Mouse (Mus musculus) lung, postnatal 14 days (tissue): ENCODE data around the gene C130060K24Rik.
A peak's percentile ranks its signal among the peaks of the same experiment; 100 is the strongest.

Experiments used
- DNase-seq: peaks from one replicate; pipeline ENCODE4 v3.0.0; 2021

Gene C130060K24Rik

DNA sequence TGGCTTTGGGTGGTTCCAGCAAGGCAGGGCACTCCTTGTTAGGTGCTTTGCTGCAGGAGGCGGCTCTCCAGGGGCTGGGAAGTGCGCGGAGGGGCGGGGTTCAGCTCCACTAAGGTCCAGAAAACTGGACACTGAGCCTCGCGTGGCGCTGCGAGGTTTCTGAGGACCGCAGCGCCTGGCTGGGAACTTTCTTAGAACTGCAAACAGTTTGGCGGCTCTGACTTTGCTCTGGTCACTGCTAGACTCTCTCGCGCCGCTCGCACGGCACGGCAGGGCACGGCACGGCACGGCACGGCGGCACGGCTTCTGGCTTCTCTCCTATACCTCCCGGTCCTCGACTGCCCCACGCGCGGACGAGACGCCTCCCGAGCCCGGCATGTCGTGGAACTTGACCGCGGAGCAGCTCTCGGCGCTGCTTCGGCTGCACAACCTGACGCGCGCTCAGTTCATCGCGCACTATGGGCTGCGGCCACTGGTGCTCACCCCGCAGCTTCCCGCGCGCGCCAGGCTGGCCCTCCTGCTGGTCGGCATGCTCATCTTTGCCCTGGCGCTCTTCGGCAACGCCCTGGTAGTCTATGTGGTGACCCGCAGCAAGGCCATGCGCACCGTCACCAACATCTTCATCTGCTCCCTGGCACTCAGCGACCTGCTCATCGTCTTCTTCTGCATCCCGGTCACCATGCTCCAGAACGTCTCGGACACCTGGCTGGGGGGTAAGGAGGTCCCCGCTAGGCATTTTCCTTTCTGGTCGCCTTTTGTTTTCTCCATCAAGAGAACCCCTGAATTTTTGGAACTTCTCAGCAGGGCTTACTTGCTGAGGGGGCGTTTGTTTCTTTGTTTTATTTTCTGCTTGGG, at the start of gene C130060K24Rik:
C130060K24Rik (plus strand) TSS at position 188 of the 855 bp plus-strand sequence.
- no peak for DNase-seq

- no peak for DNase-seq
Observed at GRCm38 (mm10) chr6:65334246-65334645, 46.7 kb upstream of the C130060K24Rik start.

- DNase-seq: no peak
Observed at GRCm38 (mm10) chr6:65339391-65339790, 41.5 kb upstream of the C130060K24Rik start.

DNA sequence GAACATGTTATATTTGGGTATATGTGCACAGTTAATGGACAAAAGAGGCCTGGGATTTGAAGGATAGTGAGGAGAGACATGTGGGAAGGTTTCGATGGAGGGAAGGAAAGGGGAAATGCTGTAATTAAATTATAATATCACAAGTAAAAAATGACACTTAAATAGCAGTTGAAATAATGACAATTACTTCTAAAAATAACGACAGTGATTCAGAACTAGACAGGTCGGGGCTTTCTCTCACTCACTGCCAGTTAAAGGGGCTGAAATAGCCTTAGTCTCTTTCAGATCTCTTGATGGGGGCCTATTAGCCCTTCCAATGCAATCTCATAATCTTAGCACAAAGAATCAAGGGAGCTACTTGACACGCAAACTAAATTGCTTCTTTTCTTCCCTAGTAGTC, 39.5 kb upstream of the C130060K24Rik start:
- no peak for DNase-seq

- DNase-seq: no peak
Observed at GRCm38 (mm10) chr6:65347736-65348135, 33.2 kb upstream of the C130060K24Rik start.

GRCm38 (mm10) chr6:65348255-65348654, 32.6 kb upstream of the C130060K24Rik start:
- DNase-seq: no peak

DNA sequence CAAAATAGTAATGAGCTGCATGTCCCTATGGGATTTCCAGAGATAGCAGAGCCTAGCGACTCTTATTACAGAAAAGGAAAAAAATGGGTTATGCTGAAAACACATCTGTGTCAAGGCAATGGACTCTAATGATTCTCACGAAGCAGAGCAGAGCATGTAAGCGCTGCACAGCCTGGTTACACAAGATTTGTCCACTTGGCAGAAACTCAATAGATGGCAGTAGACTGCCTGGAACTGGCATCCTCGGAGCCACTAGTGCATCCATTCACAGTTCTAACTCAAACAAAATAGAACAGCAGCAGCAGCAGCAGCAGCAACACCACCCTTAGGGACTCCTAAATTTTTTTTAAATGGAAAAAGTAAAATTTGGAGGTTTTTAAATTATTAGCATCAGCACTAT, 29.3 kb upstream of the C130060K24Rik start:
- DNase-seq: no peak

DNA sequence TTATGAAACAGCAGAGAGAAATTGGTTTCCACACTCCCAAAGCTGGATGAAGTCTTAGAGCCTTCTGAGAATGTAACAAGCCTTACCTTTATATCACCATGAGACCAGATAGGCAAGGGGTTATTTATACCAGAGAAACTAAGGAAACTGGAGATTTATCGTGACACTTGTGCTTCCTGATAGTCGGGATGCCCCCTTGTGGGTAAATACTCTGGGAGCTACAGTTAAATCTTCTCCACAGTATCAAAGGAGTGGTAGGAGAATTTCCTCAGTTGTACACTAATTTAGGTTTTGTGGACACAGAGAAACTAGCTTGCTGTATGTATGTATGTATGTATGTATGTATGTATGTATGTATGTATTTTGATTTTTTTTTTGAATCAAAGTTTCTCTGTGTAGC, 5.0 kb upstream of the C130060K24Rik start:
- DNase-seq: no peak

- no peak for DNase-seq
Observed at GRCm38 (mm10) chr6:65421888-65422287, 41.0 kb downstream of the C130060K24Rik start.

DNA sequence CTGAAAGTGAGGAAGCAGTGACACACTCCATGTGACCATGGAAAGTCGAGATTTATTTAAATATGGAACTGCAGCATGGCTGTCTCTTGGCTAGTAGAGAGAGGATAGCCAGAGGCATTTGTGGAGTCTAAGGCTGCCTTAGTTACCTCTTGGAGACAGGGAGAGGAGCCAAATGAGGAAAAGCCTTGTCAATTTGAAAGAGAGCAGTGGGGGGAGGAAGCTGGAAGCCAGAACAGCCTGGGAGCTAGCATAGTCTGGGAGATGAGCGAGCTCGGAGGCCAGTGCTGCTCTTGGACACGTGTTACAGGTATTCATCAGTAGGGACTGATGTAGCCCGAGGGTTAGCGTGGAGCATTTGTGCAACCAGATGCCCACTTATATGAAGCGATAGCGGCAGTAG, 46.2 kb downstream of the C130060K24Rik start:
- no peak for DNase-seq

DNA sequence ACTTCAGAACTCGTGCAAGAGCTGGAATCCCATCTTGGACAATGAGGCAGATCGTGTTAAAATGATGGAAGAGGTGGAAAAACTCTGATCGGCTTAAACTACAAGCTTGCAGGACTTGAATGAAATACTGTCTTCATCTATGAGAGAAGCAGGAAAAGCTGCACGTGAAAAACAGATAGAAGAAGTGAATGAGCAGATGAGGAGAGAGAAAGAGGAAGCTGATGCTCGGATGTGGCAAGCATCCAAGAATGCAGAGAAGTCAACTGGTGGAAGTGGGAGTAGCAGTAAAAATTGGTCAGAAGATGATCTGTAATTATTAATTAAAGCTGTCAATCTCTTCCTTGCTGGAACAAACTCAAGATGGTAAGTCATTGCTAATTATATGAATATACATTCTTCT, 52.3 kb downstream of the C130060K24Rik start:
- DNase-seq: no peak

GRCm38 (mm10) chr6:65453465-65453864, 72.6 kb downstream of the C130060K24Rik start:
- DNase-seq: peak; percentile 21

DNA sequence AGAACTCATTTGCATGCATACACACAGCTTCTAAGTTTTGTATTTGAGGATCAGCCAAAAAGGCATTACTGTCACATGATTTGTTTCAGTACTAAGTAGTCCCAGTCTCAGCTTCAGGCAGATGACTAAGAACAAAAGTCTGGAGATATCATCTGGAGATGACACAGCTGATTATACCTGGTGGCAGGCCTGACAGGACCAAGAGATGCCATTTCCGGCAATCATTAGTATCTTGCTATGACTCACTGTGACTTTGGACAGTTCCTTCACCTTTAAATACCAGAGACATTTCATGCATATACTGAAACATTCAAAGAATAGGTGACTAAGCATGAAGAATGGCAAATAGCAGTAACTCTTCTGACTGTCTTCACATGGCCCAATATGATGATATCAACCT, 84.4 kb downstream of the C130060K24Rik start:
- no peak for DNase-seq

DNA sequence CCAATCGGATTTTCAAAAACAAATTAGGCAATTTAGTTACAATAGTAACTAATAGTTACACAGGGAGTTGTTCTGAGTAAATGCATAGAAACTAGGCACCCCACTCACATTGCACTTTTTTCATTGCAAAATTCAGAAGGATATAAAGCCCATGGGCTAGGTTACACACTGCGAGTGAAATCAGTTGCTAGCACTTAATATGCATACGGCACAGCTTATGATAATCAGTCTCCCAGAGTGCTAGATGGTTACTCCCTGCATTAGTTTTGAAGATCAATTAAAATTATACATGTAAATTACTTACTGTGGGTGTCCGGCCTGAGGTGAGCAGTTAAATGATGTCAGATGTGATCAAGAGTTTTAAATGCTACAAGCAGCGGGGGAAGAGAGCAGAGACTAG, 89.4 kb downstream of the C130060K24Rik start:
- DNase-seq: no peak

DNA sequence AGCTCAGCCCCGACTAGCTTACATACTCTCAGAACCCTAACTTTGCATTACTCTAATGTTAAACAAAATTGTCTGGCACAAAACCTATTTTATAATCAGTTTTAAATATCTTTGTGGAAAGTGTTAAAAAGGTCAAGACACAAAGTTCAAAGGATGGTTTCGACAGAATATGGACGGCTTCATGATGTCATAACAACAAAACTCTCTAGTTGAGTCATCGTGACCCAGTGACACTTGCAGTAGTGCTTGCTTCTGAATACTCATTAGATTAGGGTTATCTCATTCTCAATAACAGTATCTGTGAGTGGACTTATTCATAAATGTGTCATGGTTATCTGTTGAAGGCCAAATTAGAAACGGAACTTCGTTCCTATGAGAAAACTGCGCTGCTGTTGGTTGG, 91.5 kb downstream of the C130060K24Rik start:
- no peak for DNase-seq

GRCm38 (mm10) chr6:65498786-65499185, 117.9 kb downstream of the C130060K24Rik start:
- no peak for DNase-seq
